Mouse (Mus musculus) midbrain, embryonic 13.5 days (tissue): ENCODE measurements around the gene Med20. TPM values are rescaled to one million over a fixed set of nuclear protein-coding genes. Genes with fewer than 3 reads are reported as not detected.
A peak's percentile ranks its signal among the peaks of the same experiment; 100 is the strongest.

Source experiments
- ATAC-seq: fragments of 200-750 bp; cut with Nextera tagmentation; 2 replicates; pipeline ENCODE4 v1.8.0; 2017; ENCODE audit warnings: mild to moderate bottlenecking, moderate TSS enrichment, moderate library complexity
- H3K27ac ChIP-seq: fragments of 300-500 bp; sonication (generic); 2 replicates; pipeline ENCODE4 v1.5.1; 2015; ENCODE audit warnings: inconsistent platforms, mild to moderate bottlenecking, moderate library complexity
- H3K27me3 ChIP-seq: fragments of 300-500 bp; sonication (generic); 2 replicates; pipeline ENCODE4 v1.6.1; 2015; ENCODE audit warnings: mild to moderate bottlenecking, inconsistent platforms
- H3K36me3 ChIP-seq: fragments of 300-500 bp; sonication (generic); 2 replicates; pipeline ENCODE4 v1.6.1; 2015; ENCODE audit warnings: mild to moderate bottlenecking, inconsistent platforms
- H3K4me1 ChIP-seq: fragments of 300-500 bp; sonication (generic); replicated peaks from 2 replicates; pipeline ENCODE4 v1.6.1; 2015; ENCODE audit warnings: inconsistent platforms
- H3K4me2 ChIP-seq: fragments of 300-500 bp; sonication (generic); replicated peaks from 2 replicates; pipeline ENCODE4 v1.6.1; 2015; ENCODE audit warnings: moderate library complexity, mild to moderate bottlenecking, inconsistent platforms
- H3K4me3 ChIP-seq: fragments of 300-500 bp; sonication (generic); replicated peaks from 2 replicates; pipeline ENCODE4 v1.5.1; 2015; ENCODE audit warnings: mild to moderate bottlenecking, inconsistent platforms
- H3K9ac ChIP-seq: fragments of 300-500 bp; sonication (generic); replicated peaks from 2 replicates; pipeline ENCODE4 v1.6.1; 2015; ENCODE audit warnings: mild to moderate bottlenecking, inconsistent platforms
- H3K9me3 ChIP-seq: fragments of 300-500 bp; sonication (generic); 2 replicates; pipeline ENCODE4 v1.6.1; 2016; ENCODE audit warnings: mild to moderate bottlenecking, inconsistent platforms
- WGBS: fragments of 180-500 bp; shearing (Covaris S2); methylation state at CpG from one replicate; pipeline ENCODE4 v1.1.7; 2015; 5-methylcytosine and 5-hydroxymethylcytosine counted together
- polyA plus RNA-seq: library from polyadenylated mRNA; unstranded; fragments of >200 nt; fragmentation: Nextera tagmentation; extraction: Ambion mirVana; gene quantifications from 2 replicates; pipeline ENCODE4 v1.2.1, GENCODE M21; 2015

Gene Med20
- polyA plus RNA-seq, 1 experiment from 2014 or later, result 44.3 TPM

- Histone ChIP-seq H3K36me3 (peaks cover 22% of the 10 kb centered on the region), H3K9ac (no peak overlapping the region), H3K9me3 (no peaks in the 10 kb centered on the region), H3K4me3 (no peak overlapping the region), H3K4me2 (no peak overlapping the region), H3K4me1 (peaks cover 22% of the 10 kb centered on the region), H3K27ac (no peak overlapping the region), H3K27me3 (peaks cover 27% of the 10 kb centered on the region)
- 51% methylated on average over 4 of the region's 4 CpGs for WGBS
- no peak for ATAC-seq
Observed at GRCm38 (mm10) chr17:47669166-47669565, 57.8 kb downstream of the Med20 start.

- 12% methylated on average over 14 of the region's 14 CpGs for WGBS
- H3K4me2 ChIP-seq, result peak overlapping the region; percentile 64
- H3K9ac ChIP-seq, result peak overlapping the region; percentile 61; the same call in 1 of the 2 replicates
- no peak overlapping the region for H3K27ac ChIP-seq
- peaks cover 27% of the 10 kb centered on the region for H3K27me3 ChIP-seq
- ATAC-seq, result peak; percentile 64
- peaks cover 28% of the 10 kb centered on the region for H3K36me3 ChIP-seq
- H3K9me3 ChIP-seq, result no peaks in the 10 kb centered on the region
- H3K4me1 ChIP-seq, result peaks cover 26% of the 10 kb centered on the region
- H3K4me3 ChIP-seq, result peak overlapping the region; percentile 31
Observed at GRCm38 (mm10) chr17:47671988-47672310, 60.6 kb downstream of the Med20 start.

GRCm38 (mm10) chr17:47672311-47673111 lies 61.1 kb downstream of the Med20 start:
- H3K36me3 ChIP-seq, result peaks cover 33% of the 10 kb centered on the region
- H3K27ac ChIP-seq, result no peak overlapping the region
- peak overlapping the region; percentile 64 for H3K4me2 ChIP-seq
- ATAC-seq, result peak; percentile 75
- H3K9ac ChIP-seq, result peak overlapping the region; percentile 61
- H3K27me3 ChIP-seq, result peaks cover 27% of the 10 kb centered on the region
- no peaks in the 10 kb centered on the region for H3K9me3 ChIP-seq
- peak overlapping the region; percentile 31 for H3K4me3 ChIP-seq
- H3K4me1 ChIP-seq, result peaks cover 26% of the 10 kb centered on the region
- 5% methylated on average over 68 of the region's 68 CpGs for WGBS

Other genes with a start within 250 kb of the Med20 start
- 76.8 and 81.0 TPM in 2 replicates for gene Mrps10, start 242.7 kb upstream of the Med20 start, polyA plus RNA-seq
- 0.48 and 0.93 TPM in 2 replicates for gene Guca1b, start 226.2 kb upstream of the Med20 start, polyA plus RNA-seq
- 0.19 and 0.31 TPM in 2 replicates for gene Guca1a, start 211.0 kb upstream of the Med20 start, polyA plus RNA-seq
- 0.26 and 0.30 TPM in 2 replicates for gene AI661453, start 175.0 kb upstream of the Med20 start, polyA plus RNA-seq
- gene 1700001C19Rik, start 174.2 kb upstream of the Med20 start, polyA plus RNA-seq, result 0.62 and 0.70 TPM in 2 replicates
- gene Taf8, start 109.3 kb upstream of the Med20 start, polyA plus RNA-seq, result 24.6 and 27.3 TPM in 2 replicates
- gene Ccnd3, start 106.5 kb upstream of the Med20 start, polyA plus RNA-seq, result 60.4 and 71.4 TPM in 2 replicates
- gene Bysl, start 90 bp upstream of the Med20 start, polyA plus RNA-seq, result 31.9 and 32.4 TPM in 2 replicates
- 2.4 and 3.7 TPM in 2 replicates for gene Gm20517, start within 50 bp of the Med20 start, polyA plus RNA-seq
- gene Usp49, start 19.1 kb downstream of the Med20 start, polyA plus RNA-seq, result 10.0 and 10.8 TPM in 2 replicates
- 285 and 287 TPM in 2 replicates for gene Tomm6, start 76.8 kb downstream of the Med20 start, polyA plus RNA-seq
- gene Frs3, start 77.4 kb downstream of the Med20 start, polyA plus RNA-seq, result 26.9 and 28.0 TPM in 2 replicates
- 0.62 and 0.66 TPM in 2 replicates for gene Gm21981, start 82.9 kb downstream of the Med20 start, polyA plus RNA-seq
- 1.0 TPM in 2 replicates for gene Prickle4, start 83.2 kb downstream of the Med20 start, polyA plus RNA-seq
- gene Pgc, start 115.3 kb downstream of the Med20 start, polyA plus RNA-seq, result not detected in 2 replicates
- 1.8 and 2.0 TPM in 2 replicates for gene Tfeb, start 125.4 kb downstream of the Med20 start, polyA plus RNA-seq
- 2.8 and 4.4 TPM in 2 replicates for gene Mdfi, start 223.1 kb downstream of the Med20 start, polyA plus RNA-seq